Mouse (Mus musculus) erythroblast, embryonic 14.5 days (primary cell): ENCODE results near the gene Ablim2.

Experiments used
- GATA1 ChIP-seq: IDR thresholded peaks from 2 replicates; pipeline ENCODE4 v1.6.1; 2012; ENCODE audit warnings: low read length, inconsistent platforms, mixed read lengths
- TAL1 ChIP-seq: IDR thresholded peaks from 3 replicates; pipeline ENCODE4 v1.6.1; 2012; ENCODE audit warnings: low read length, inconsistent platforms, mixed read lengths

DNA sequence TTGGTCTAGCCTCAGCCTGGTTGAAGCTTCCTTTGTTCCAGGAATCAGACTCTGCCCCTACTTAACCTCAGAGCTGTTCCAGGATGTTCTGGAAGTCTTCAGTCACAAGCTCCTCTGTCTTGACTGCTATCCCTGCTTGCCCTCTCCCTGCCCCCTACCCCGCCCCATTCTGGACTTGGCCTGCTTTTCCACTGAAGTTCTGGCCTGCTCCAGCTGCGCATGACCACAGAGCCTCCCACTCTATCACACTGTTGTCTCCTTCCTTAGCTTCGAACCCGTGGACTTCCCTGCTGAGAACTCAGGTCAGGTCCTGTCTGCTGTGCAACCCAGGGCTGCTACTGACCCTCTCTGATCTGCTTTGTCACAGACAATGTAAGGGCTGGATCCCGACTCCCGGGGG, 8.2 kb downstream of the Ablim2 start:
- no peak for TF ChIP-seq TAL1
- no peak for TF ChIP-seq GATA1
